Mouse (Mus musculus): ENCODE data around the gene Ace. TPM values are rescaled to one million over a fixed set of nuclear protein-coding genes. Genes with fewer than 3 reads are reported as not detected.
A peak's percentile ranks its signal among the peaks of the same experiment; 100 is the strongest.
"Not testable (repeated sequence)": the region's sequence is repeated elsewhere in the genome, so short reads cannot be mapped to it uniquely, and the experiment has no call there.

The Ace gene
- total RNA-seq, 2 experiments from 2014 or later: 8.1 to 9.8 TPM

DNA sequence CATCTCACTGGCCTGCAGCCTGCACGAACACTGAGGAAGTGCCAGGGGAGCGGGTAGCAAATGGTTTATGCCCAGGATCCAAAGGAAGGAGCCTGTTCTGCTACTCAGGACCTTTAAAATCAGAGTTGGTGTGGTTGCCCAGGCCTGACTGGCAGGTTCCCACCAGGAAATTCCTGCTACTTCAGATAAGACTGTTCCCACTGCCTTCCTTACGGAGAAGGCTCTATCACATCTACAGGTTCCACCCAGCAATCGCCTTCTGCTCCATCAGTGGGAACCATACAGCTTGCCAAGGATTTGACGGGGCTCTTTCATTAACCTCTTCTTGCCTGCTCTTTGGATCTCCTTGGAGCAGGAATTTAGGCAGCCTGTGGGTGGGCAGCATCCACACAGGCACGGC, 19.7 kb downstream of the Ace start:
- intact Hi-C loops (cut with DNase I): no loop called here

DNA sequence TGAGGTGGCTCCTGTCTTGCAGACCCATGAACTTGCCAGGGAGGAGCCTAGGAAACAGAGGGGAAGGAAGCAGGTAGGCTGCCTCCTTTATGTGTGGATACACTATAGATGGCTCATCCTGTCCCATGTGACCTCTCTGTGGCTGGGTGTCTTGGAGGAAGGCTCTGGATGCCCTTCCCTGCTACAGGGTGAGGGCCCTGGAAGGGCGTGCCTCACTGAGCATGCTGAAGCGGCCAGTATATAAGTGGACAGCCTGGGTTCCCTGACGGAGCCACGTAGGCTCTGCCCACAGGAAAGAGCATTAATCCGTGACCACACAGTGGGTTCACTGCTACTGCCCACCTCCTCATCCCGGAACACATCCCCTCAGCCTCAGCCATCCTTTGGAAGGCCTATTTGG, 21.7 kb downstream of the Ace start:
- intact Hi-C loops (cut with DNase I): no loop called here
- no peak for DNase-seq

More for the DNA sequence above, 19.7 kb downstream of the Ace start:
- DNase-seq: no peak

DNA sequence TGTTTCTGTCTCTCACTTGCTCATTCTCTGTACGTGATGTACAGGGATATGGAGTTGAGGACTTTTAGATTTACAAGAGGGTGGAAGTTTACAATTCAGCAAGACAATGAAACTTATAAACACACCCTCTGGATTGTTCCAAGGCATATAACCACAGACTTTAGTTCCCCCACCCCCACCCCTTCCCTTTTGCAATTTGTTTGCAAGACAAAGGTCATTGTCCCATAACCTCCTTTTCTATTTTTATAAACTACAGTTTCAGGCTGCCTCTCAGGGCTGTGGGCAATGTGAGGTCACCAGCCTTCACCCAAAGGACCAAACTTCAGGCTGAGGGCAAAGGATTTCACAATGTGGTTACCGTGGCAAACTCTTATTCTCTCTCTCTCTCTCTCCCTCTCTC, 22.5 kb downstream of the Ace start:
- DNase-seq: no peak
- intact Hi-C loops (cut with DNase I): no loop called here

DNA sequence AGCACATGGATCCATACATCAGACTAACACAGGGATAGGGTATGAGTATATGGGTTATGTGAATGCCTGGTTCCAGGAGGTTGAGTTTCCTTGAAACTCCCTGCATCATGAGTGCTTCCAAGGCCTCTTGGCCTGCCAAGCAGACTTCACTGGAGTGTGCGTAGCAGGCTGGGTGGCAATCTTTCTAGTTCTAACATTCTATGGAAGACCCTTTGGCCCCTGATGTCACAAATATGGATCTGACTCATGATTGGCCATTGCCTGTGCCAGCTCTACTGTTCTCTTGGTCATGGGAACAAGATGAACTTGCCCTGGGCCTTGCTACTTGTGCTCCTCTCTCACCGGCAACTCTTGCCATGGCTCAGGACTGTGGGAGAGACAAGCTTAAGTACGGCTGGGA, 26.6 kb downstream of the Ace start, which contains the start of gene Ace3:
Ace3 (plus strand) TSS at position 301 of the 400 bp plus-strand sequence.
- intact Hi-C loops (cut with DNase I): no loop called here
- DNase-seq: no peak

DNA sequence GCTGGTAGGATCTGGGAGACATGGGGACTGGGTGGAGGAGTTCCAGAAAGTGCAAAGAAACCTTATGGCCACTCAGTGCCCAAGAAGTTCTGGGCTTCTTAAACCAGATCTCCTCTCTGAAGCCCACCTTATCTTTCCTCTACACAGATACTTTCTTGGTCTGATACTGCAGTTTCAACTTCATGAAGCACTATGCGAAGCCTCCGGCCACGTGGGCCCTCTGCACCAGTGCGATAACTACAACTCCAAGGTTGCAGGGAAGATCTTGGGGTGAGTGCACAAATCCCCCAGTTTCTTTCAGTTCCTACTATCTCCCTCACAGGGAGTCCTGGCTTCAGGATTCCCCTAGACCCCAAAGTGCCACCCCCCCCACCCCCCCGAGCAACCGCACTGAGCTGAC, 32.3 kb downstream of the Ace start:
- no peak for DNase-seq
- intact Hi-C loops (cut with DNase I): no loop called here

DNA sequence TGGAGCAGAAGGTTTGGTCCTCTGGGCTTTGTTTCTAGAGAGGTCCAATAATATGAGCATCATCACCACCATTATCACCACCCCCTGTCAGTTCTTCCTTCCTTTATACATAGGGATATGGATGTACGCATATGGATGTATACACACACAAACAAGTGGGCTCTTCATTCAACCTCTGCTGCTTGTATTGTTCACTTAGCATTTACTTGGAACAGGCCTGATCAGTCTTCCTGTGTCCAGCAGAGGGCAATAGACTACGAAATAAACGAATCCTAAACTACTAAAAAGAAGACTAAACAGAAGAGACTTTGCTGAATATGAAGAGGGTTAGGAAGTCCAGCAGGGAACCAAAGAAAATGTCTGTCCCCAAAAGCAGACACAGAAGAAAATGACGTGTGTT, 34.0 kb downstream of the Ace start:
- DNase-seq: no peak
- intact Hi-C loops (cut with DNase I): no loop called here

DNA sequence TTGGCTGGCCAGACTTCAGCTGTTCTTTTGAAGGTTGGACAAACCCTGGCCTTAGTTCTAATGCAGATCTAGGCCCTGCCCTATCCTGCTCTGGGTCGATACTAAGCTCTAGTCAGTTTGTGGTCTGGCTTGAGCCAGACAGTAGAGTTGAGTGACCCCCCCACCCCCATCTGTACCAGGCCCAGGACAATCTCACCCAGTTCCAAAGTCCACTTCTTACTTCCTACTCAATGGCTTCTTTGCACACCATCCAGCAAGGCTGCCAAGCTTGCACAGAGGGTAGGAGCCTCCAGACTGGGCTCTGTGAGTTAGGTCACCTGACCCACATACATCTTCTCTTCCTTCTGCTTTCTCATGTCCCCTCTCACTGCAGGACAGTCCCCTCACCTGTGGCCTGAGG, 36.8 kb downstream of the Ace start:
- DNase-seq: no peak
- intact Hi-C loops (cut with DNase I): no loop called here

DNA sequence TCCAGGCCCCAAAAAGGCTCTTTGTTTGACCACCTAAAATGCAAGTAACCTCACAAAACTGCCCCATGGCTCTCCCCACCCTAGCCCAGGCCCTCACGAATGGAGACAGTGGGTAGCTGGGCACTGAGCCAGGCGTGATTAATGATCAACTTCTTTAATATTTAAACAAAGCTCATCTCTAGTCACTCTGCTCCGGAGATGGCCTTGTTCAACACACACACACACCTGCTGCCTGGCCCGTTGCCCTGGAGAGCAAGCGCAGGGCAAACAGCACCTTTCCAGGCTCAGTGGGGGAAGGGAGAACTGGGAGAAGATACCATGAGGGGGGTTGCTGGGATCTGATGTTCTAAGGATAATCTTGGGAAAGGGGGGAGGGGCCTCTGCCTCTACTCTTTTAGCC, 38.2 kb downstream of the Ace start:
- intact Hi-C loops (cut with DNase I): no loop called here
- DNase-seq: no peak

DNA sequence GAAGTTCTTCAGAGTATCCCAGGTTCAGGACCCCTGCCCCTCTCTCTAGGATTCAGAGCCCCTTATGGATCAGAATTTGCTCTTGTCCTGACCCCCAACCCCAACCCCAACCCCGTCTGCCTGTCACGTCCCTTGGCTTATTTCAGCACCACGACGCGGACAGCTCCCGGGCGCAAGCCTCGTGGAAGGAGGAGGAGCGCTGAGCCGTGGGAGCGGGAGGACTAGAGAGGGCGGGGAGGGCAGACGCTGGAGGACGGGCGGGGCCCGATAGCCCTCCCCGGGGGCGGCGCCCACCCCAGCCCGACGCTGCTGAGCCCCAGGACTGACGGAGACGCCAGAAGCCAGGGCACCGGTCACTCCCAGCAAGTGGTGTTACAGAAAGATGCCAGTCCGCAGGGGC, 40.1 kb downstream of the Ace start, which contains the start of gene Kcnh6:
Kcnh6 (plus strand) TSS at position 304 of the 400 bp plus-strand sequence.
- intact Hi-C loops (cut with DNase I): no loop called here
- peak; percentile 46 for DNase-seq

DNA sequence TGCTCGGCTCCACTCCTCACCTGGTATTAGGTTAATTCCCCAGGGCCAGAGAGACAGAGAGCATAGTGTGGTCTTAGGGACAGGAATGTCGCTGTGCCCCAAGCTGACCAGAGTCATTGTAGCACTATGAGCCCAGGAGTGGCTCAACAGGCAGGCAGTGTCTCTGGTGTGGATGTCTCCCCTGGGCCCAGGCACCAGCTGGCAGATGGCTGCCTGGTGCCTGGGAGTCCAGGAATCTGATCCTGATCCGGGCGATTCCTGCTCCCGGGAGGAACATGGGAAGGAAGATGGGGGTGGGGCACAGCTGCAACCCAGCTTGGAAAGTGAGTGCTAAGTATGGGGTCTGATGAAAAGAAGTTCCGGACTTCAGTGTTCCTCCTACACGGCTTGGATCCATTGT, 45.0 kb downstream of the Ace start:
- intact Hi-C loops (cut with DNase I): no loop called here
- DNase-seq: no peak

DNA sequence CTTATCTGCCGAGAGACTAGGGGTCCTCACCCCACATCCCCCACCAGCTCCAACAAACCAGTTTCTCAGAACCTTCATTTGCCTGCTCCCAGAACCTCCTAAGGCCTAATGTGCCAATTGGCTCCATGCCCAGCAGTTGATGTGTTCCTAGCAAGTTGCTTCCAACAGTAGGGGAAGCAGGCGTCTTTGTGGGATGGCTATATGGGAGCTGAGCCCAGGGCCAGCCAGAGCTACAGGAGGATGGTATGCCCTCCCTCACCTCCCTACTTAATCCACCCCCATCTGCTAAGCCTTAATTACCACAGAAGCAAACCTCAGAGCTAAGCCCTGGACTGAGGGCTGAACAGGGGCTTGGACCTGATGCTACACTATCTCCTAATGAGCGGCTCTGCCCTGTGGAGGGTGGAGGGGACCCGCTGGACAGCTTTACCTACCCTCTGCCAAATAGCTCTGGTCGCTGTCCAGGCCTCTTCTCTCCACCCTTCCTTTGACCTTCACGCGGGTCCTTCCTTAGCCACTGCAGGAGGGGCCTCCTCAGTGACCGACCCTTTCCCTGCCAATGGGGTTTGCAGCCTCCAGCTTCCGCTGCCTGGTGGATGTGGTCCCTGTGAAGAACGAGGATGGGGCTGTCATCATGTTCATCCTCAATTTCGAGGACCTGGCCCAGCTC, 45.9 kb downstream of the Ace start:
- peak; percentile 90 for DNase-seq
- intact Hi-C loops (cut with DNase I): no loop called here

DNA sequence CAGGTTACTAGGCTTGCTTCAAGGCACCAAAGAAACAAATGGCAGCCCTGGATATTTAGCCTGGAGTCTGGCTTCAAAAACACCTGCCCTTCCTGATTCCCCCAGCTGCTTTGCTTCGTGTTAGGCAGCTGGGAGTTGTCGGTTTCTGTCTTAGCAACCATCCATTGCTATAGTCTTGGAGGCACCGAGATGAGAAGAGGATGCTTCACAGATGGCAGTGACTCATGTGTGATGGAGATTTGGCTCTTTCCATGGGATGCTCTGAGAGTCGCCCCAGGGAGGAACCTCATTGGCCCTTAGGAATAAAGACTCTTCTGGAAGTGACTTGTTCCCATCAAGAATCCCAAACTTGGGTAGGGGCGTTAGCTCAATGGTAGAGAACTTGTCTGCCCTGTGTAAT, 48.7 kb downstream of the Ace start:
- intact Hi-C loops (cut with DNase I): no loop called here
- no peak for DNase-seq

DNA sequence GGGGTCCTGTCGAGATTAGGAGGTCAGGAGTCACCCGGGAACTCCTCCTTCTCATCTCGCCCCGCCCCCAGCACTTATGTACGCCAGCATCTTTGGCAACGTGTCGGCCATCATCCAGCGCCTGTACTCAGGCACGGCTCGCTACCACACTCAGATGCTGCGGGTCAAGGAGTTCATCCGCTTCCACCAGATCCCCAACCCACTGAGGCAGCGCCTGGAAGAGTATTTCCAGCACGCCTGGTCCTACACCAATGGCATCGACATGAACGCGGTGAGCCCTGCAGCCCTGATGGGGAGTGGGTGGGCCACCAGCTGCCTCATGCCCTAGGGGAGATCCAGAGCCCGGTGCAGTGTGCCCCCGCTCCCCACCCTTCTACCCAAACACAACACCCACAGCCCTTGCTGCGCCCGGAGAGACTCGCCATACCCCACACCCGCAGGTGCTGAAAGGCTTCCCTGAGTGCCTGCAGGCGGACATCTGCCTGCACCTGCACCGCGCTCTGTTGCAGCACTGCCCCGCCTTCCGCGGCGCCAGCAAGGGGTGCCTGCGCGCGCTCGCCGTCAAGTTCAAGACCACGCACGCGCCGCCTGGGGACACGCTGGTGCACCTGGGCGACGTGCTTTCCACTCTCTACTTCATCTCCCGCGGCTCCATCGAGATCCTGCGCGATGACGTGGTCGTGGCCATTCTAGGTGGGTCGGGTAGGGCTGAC, 52.5 kb downstream of the Ace start:
- intact Hi-C loops (cut with DNase I): no loop called here

DNA sequence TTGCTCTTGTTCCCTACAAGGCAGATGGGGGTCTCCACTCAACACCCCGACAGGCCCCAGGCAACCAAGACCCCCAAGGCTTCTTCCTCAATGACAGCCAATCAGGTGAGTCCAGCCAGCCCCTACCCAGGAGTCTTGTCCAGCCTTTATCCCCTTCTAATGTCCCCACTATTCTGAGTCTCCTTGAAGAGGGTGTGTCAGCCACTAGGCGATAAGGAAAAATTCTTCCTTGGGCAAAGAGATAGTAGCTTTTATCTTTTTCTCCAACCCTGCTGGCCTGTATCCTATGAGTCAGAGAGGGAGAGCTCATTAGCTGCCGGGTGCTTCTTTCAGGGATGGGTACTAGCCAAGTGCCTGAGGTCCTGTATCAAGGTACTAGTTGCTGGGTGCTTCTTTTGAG, 58.0 kb downstream of the Ace start:
- intact Hi-C loops (cut with DNase I): no loop called here
- DNase-seq: no peak

More for the DNA sequence above, 52.5 kb downstream of the Ace start:
- DNase-seq: peak; percentile 33

DNA sequence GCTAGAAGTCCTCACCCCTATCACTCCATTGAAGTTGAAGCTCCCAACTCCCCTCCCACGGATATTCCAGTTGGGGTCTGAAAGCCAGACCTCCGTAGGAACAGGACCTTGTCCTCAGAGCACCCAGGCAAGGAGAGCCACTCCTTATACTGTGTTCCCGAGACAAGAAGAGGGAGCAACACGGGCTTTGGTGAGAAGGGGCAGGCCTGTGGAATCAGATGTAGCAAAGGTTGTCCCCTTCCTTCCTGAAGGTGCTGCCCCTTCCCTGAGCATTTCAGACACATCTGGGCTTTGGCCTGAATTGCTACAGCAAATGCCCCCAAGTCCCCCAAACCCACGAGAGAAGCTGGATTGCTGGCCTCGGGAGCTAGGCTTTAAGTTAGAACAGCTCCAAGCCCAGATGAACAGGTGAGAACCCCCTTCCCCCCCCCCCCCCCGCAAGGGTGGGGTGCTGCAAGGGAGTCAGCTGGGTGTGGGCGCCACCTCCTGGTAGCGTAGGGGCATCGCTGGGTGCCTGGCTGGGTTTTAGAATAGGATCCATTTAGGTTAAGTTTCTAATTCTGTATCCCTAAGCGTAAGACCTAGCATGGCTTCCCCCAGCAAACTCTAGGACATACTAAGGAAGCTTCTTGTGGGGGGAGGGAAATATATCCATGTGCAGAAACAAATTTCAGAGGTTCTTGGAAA, 58.9 kb downstream of the Ace start:
- peak; percentile 62 for DNase-seq
- intact Hi-C loops (cut with DNase I): no loop called here

DNA sequence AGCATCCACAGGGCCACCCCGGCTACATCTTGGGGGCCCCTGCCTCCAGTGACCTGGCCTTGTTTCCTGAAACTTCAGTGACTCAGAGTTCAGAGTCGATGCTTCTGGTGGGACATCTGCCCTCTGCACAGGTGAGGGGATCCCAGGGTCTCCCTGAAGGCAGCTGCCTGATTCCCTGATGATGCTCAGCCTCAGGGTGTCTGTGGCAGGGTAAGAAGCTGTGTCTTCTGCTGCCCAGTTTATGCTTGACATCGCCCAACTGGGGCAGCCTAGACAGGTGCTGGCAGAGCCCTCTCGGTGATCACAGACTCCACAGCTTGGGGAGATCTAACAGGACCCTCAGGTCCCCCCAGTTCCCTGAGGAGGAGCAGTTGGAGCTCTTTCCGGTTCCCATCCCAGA, 59.9 kb downstream of the Ace start:
- DNase-seq: no peak
- intact Hi-C loops (cut with DNase I): no loop called here

DNA sequence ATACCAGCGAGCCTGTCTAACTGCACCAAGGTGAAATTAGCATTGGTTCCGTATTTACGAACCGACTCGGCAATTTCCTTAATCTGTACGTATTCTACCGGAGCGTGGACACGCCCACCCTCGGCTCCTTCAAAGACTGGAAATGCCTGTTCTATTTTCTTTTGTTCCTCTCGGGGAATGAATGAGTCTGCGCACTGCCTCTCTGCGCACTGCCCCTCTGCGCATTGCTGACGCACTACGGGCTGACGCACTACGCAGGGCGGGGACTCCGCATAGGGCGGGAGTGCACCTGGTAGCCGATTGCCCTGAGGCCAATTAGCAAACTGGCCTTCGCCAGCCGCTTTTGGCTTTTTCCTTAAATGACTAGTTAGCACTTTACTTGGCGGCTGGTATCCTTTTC, 64.3 kb downstream of the Ace start:
- intact Hi-C loops (cut with DNase I); DNase-seq: not testable (repeated sequence)

DNA sequence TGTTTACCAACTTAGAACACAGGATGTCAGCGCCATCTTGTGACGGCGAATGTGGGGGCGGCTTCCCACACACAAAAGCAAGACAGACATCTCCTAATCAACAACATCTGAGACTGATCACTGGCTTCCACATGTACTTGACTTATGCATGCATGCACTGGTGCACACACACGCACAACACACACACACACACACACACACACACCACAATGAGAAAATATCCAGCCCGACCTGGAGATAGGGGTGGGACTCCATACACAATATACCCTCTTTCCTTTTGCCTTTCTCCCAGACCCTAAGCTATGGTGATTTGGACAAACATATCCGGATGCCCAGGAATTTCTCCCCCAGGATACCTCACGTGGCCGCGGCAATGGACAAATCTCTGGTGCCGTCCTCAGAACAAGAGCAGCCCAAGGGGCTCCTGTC, 65.8 kb downstream of the Ace start:
- DNase-seq: no peak
- intact Hi-C loops (cut with DNase I): no loop called here

DNA sequence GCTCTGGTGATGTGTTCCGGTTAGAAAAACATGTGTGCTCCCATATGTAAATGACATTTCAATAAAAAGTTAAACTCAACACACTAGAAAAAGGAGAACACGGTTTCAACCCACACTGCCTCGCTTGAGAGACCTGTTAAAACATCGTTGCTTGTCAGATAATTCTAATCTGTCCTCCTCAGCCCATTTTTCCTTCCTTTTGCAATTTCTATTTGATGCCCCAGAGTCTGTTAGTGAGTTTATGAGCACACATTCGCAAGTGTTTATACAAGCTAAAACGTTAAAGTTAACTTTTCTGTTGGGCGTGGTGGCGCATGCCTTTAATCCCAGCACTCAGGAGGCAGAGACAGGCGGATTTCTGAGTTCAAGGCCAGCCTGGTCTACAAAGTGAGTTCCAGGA, 67.2 kb downstream of the Ace start:
- intact Hi-C loops (cut with DNase I): loop anchor here (5.0 kb wide), 1 partner anchor 108 kb away; no protein-coding TSS in a partner anchor
- no peak for DNase-seq

DNA sequence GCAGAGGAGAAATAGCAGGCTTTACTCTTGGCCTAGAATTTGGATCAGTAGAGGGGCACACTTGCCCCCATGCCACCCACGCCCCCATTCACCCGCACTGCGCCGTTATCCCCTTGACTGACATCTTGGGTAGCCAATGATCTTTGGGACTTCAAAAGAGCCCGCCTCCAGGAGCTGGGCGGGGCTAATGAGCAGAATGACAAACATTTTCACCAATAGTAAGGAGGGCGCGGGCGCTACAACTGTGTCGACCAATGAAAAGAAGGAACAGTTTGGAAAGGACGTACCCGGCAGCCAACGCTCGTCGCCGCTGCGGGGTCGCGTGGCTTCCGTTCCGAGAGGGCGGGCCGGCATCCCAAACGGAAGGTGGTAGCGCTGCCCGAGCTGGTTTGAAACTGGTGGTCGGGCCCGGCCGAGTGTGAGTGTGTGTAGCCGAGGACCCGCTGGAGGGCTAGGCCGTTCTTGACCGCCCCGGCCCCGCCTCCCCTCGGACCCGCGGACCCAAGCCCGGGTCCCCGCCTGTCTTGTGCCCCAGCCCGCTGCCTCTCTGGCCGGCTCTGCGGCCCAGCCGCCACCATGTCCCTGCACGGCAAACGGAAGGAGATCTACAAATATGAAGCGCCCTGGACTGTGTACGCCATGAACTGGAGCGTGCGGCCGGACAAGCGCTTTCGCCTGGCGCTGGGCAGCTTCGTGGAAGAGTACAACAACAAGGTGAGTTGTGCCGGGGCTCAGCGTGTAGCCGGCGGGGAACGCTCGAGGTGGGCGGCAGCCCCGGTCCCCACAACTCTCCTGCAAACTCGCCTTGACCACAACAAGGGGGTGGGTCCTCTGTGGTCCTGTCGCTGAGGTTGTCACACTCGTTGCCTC, 69.0 kb downstream of the Ace start, which contains the start of gene Dcaf7:
Dcaf7 (plus strand) TSS at position 325 of the 870 bp plus-strand sequence.
- peak; percentile 97 for DNase-seq
- intact Hi-C loops (cut with DNase I): loop anchor here (5.0 kb wide), 1 partner anchor 109 kb away; no protein-coding TSS in a partner anchor

DNA sequence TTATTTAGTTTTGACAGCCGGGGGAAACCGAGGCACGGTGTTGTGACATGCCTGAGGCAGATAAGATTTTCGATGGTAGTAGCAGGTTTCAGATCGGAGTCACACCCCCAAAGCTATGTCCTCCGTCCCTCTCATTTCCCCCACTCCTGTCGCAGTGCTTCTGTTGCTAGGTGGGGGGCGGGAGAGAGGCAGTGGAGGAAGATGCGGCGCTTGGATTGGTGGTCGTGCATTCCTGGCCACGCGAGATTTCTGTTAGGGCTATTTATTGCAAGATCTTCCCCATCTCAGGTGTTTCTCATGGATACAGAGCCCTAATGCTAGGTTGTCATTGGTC, 69.6 kb downstream of the Ace start:
- intact Hi-C loops (cut with DNase I): loop anchor here (5.0 kb wide), 1 partner anchor 110 kb away; no protein-coding TSS in a partner anchor
- DNase-seq: peak; percentile 84

Measured in left cerebral cortex, postnatal 4 days (tissue).